Mouse (Mus musculus): ENCODE measurements around the gene Col6a2.

The Col6a2 gene

GRCm38 (mm10) chr10:76622928-76623680 lies at the start of gene Col6a2:
Gene Col6a2, minus strand, starts transcription at chr10:76623630.
- DNase-seq: peak; percentile 89 to 96

GRCm38 (mm10) chr10:76671939-76672338 lies 48.5 kb upstream of the Col6a2 start:
- no peak for DNase-seq

GRCm38 (mm10) chr10:76668947-76669284 lies 45.5 kb upstream of the Col6a2 start:
- DNase-seq: peak; percentile 22 to 24

- DNase-seq: no peak
Measured at GRCm38 (mm10) chr10:76668261-76668946, 45.0 kb upstream of the Col6a2 start.

GRCm38 (mm10) chr10:76667197-76667805 lies 43.9 kb upstream of the Col6a2 start:
- no peak for DNase-seq

- DNase-seq: no peak
Measured at GRCm38 (mm10) chr10:76665551-76665950, 42.1 kb upstream of the Col6a2 start.

GRCm38 (mm10) chr10:76664156-76665115 lies 41.0 kb upstream of the Col6a2 start:
- DNase-seq: peak; percentile 75 to 84

- DNase-seq: peak in 1 of 2 experiments; percentile 13
Measured at GRCm38 (mm10) chr10:76653345-76654336, 30.2 kb upstream of the Col6a2 start.

- DNase-seq: no peak
Measured at GRCm38 (mm10) chr10:76650662-76651342, 27.4 kb upstream of the Col6a2 start.

- DNase-seq: no peak
Measured at GRCm38 (mm10) chr10:76648738-76649137, 25.3 kb upstream of the Col6a2 start.

GRCm38 (mm10) chr10:76647390-76647789 lies 24.0 kb upstream of the Col6a2 start:
- DNase-seq: no peak

GRCm38 (mm10) chr10:76645686-76646085 lies 22.3 kb upstream of the Col6a2 start:
- no peak for DNase-seq

GRCm38 (mm10) chr10:76645066-76645465 lies 21.6 kb upstream of the Col6a2 start:
- DNase-seq: no peak

GRCm38 (mm10) chr10:76643999-76644398 lies 20.6 kb upstream of the Col6a2 start:
- no peak for DNase-seq

GRCm38 (mm10) chr10:76643446-76643845 lies 20.0 kb upstream of the Col6a2 start:
- no peak for DNase-seq

GRCm38 (mm10) chr10:76642628-76643434 lies 19.4 kb upstream of the Col6a2 start:
- DNase-seq: no peak

GRCm38 (mm10) chr10:76641894-76642627 lies 18.6 kb upstream of the Col6a2 start:
- DNase-seq: no peak

GRCm38 (mm10) chr10:76639952-76640351 lies 16.5 kb upstream of the Col6a2 start:
- DNase-seq: no peak

- DNase-seq: no peak
Measured at GRCm38 (mm10) chr10:76636601-76637000, 13.2 kb upstream of the Col6a2 start.
